Mouse (Mus musculus): ENCODE results near the gene Rhbdd1.

Gene Rhbdd1

DNA sequence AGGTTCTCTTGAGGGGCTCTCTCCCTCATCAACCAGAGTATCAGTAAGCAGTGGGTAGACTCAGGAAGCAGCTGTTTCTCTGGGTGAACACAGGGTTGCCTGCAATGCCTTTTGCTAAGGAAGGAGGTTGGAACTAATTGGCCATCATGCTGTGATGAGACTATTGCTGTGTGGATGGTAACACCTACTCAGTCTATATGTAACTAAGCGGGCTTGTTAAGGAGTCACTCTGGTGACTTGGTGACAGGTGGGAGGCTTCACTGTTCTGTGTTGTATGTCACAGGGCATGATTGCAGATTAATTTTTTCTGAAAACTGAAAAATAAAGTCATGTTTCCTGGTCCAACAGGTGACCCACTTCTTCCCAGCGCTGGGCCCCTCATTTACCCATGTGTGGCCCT is 36.8 kb downstream of the Rhbdd1 start:
- in situ Hi-C loops (cut with MboI; ENCODE audit: low pct_unique_long_range_greater_than_20kb in 1 of 2, low sequenced_read_pairs in 2 of 2, unreplicated experiment in 1 of 2) = no loop called here

DNA sequence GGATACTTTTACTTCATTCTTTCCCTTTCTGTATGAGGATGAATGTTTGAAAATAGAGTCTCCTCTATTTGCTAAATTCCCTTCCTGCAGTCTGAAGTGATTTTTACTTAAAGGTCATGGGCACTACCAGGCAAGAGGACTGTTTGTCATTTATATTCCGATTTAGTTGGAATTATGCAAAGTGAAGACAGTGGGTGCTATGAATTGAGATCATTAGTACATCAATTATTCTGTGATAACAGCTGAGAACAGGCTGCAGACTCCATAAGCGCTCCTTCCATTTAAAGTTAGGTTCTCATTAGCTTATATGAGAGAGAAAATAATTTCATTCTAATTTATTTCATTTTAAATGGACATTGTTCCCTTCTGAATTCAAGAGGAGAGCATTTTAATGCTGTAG is 37.5 kb downstream of the Rhbdd1 start:
- in situ Hi-C loops (cut with MboI; ENCODE audit: low pct_unique_long_range_greater_than_20kb in 1 of 2, low sequenced_read_pairs in 2 of 2, unreplicated experiment in 1 of 2) = no loop called here

DNA sequence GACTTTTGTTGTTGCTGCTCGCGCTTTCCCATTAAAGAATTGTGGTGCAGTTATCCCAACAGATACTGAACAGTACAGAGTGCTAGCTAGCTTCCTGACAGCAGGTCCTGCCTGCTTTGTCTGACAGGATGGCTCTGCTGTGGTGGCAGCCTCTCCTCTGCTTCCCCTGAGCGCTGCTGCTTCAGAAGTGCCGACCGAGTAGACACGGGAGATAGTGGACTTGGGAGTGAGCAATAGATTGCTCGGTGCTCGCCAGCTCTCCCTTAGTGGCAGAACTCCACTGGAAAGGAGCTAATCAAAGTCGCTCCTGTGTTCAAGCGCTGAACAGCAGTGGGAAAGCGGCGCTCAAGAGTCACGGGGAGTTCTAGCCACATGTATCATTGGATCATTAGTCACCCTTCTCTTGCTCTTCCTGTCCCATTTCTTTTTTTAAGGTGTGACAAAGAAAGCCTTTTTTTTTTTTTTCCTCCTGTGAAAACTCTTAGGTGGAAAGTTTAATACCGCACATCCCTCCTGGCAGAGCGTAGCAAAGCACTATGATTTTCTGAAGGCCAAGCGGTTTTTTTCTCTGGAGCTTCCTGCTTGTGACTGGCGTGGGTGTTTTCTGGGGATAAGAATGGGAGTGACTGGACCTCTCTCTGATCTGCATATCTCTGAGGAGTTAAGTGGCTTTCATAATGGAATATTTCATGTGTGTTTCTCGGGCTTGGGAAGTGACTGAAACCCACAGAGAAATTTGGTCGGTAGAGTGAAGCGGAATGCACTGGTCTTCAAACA is 42.8 kb downstream of the Rhbdd1 start:
- in situ Hi-C loops (cut with MboI; ENCODE audit: low pct_unique_long_range_greater_than_20kb in 1 of 2, low sequenced_read_pairs in 2 of 2, unreplicated experiment in 1 of 2) = no loop called here

DNA sequence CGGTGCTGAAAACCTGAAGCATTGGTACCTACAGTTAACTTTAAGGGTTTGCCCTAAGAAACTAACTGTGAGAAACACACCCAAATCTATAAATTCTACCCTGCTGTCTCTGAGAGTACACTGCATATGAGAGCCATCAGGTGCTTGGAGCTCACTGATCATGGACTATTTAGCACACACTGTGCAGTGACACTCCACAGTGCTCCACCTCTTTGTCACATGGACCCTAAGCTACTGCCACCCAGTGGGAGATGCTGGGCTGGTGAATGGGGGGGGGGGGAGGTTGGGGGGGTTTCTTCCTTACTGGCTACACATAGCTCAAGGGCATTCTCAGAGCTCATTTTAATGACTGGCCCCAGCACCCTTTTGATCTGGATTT is 43.4 kb downstream of the Rhbdd1 start:
- in situ Hi-C loops (cut with MboI; ENCODE audit: low pct_unique_long_range_greater_than_20kb in 1 of 2, low sequenced_read_pairs in 2 of 2, unreplicated experiment in 1 of 2) = no loop called here

DNA sequence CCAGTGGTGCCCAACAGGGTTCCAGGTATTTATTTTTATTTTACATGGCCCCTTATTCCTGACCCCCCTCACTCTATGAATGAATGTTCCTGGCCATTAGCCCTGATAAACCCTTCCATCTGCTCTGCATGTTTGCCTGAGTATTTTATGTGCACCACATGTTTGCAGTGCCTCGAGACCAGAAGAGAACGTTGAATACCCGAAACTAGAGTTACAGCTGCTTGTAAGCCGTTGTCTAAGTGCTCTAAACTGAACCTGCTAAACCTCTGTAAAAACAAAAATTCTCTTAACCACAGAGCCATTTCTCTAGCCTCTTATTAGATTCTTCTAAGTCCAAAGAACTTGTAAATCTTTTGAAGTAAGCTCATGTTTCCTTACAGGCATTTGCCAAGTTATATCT is 45.0 kb downstream of the Rhbdd1 start:
- in situ Hi-C loops (cut with MboI; ENCODE audit: low pct_unique_long_range_greater_than_20kb in 1 of 2, low sequenced_read_pairs in 2 of 2, unreplicated experiment in 1 of 2) = no loop called here

DNA sequence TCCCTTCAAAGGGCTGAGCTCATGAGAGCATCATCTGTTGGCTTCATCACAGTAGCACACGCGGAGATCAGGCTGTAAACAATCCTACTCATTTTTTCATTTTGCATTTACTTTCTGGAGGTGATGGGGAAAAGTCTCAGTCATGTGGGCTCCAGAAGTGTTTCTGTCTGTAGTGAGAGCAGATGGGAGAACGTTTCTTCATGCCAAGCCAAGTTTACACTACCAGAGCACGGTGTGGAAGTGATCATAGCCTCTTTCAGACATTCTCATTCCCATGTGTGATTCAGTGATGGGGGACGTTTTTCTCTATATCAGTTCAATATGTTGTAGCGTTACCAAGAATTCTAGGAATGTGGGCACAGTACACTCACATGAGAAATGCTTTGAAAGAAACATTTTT is 45.9 kb downstream of the Rhbdd1 start:
- in situ Hi-C loops (cut with MboI; ENCODE audit: low pct_unique_long_range_greater_than_20kb in 1 of 2, low sequenced_read_pairs in 2 of 2, unreplicated experiment in 1 of 2) = no loop called here

DNA sequence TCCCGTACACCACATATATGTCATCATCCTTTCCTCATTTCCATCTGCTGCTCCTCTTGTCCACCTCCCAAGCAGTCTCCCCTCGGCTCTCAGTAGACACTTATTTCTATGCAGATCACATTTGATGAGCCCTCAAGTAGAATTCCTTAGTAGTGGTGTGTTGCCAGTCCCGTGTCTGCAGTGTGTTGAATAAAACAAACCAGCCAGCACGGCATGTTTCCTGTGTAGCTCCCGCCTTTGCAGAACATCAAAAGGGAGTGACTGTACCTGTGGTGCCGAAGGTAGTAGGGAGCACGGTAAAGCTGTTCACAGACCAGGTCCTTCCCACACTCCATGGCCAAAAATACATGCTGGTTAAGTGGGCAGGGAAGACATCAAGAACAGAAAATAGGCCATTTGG is 47.8 kb downstream of the Rhbdd1 start:
- in situ Hi-C loops (cut with MboI; ENCODE audit: low pct_unique_long_range_greater_than_20kb in 1 of 2, low sequenced_read_pairs in 2 of 2, unreplicated experiment in 1 of 2) = no loop called here

DNA sequence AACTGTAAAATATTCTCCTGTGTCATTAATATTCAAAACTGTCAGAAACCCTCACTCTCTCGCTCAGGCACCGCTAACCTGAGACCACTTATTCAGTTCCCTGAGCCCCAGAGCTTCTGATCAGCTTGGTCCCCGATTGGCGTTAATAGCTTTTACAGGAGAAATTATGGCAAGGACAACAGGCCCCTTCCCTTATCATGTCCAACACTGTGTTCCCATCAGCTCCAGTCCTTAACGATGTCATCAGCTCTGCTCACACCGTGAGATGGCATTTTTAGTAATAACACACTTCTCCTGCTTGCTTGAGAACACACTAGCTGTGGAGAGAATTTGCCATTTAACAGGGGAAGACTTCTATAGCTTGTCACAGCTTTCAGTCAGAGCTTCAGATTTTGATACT is 48.2 kb downstream of the Rhbdd1 start:
- in situ Hi-C loops (cut with MboI; ENCODE audit: low pct_unique_long_range_greater_than_20kb in 1 of 2, low sequenced_read_pairs in 2 of 2, unreplicated experiment in 1 of 2) = no loop called here

DNA sequence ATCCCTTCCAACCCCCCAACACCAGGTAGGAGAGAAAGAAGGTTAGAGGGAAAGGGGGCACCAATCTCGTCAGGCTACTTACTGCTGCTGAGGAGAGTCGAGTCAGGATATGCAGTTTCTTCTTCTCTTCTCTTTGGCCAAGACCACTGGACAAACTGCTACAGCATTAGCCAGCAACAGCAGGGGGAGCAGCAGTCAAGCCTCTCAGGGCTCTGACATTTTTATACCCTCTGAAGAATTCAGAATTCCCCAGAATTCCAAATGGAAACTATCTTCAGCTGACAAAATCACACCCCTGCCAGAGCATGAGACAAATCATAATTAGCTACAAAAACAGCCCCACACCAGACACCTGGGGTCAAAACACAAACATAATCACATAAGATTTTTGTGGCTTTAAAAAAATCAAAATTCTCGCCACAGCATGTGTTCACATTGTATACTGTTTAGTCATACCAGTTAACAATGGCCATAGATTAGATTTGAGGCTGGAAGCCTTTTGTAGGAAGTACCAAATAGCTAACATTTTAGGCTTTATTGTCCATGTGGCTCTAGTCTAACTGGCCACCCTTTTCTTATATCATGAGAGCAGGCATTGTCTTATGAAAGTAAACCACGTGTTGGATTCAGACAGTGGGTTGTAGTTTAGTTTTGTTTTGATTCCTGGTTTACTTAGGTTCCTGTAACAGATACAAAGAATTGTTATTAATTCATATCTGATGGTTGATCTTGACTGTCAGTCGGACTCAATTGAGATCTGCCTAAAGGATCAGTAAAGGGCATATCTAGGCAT is 55.6 kb downstream of the Rhbdd1 start:
- in situ Hi-C loops (cut with MboI; ENCODE audit: low pct_unique_long_range_greater_than_20kb in 1 of 2, low sequenced_read_pairs in 2 of 2, unreplicated experiment in 1 of 2) = no loop called here

DNA sequence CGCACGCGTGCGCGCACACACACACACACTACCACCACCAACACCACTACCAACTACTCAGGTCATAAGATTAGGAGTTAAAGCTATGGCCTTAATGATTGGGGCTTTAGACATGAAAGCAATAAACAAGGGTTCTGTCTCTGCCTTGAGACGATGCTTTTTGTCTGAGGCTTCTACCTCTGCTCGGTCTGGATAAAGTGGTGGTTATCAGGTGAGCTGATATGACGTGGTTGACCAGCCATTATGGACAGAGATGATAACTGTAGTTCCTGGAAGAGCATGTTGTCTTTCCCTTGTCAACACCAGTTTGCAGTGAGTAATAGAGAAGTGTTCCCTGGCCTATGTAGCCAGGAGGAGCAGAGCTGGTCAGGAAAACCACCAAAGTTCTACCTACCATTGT is 57.7 kb downstream of the Rhbdd1 start:
- in situ Hi-C loops (cut with MboI; ENCODE audit: low pct_unique_long_range_greater_than_20kb in 1 of 2, low sequenced_read_pairs in 2 of 2, unreplicated experiment in 1 of 2) = no loop called here

DNA sequence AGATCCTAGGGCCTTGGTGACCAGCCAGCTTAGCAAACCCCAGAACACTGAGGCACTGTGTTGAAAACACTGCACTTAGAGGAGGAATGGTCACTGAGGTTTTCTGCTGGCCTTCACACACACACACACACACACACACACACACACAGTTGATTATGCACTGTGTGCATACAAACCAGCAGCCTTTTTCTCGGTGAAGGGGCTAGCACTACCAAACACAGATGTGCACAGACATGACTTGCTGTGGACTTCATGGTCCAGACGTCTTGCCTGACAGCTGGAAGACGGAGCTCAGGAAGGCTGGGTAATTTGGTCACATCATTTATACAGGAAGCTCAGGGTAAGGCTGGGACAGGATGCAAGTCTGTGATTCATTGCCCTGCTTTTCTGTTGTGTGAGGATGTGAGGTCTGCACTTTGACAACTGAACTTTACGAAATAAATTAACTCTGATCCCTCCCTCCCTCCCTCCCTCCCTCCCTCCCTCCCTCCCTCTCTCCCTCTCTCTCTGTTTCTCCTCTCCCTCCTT is 58.6 kb downstream of the Rhbdd1 start:
- in situ Hi-C loops (cut with MboI; ENCODE audit: low pct_unique_long_range_greater_than_20kb in 1 of 2, low sequenced_read_pairs in 2 of 2, unreplicated experiment in 1 of 2) = no loop called here

DNA sequence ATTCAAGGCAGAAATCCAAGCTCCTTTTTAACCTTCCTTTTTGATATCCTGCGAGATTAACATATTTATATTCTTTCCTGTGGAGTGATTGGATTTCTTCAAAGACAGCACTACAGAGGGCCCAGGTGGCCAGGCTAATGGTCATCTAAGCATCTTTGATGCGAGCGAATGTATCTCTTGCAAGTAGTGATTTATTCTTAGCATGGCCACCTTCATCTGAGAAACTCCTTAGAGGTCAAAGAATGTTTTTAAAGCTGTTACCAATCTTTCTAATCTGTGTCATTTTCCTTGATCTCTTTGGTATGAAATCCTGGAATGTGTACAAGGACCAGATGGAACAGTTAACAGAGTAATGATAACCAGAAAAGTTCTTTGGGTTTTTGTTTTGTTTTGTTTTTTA is 59.2 kb downstream of the Rhbdd1 start:
- in situ Hi-C loops (cut with MboI; ENCODE audit: low pct_unique_long_range_greater_than_20kb in 1 of 2, low sequenced_read_pairs in 2 of 2, unreplicated experiment in 1 of 2) = no loop called here

DNA sequence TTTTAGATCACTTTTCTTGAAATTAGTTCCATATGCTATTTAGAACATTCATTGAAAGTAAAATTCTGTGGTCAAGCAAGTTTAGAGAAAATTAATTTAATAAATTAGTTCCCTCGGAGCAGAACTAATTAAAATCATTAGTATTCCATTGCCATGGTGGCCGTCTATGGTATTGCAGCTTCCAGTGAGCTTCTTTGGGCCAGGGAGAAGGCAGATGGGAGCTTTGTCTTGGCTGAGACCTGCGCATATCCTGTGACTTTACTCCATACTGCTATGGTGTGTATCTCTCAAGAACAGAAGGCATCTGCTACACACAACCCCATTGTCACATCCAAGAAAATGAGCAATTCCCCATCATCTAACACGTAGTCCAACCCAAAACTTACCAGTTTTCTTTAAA is 65.7 kb downstream of the Rhbdd1 start:
- in situ Hi-C loops (cut with MboI; ENCODE audit: low pct_unique_long_range_greater_than_20kb in 1 of 2, low sequenced_read_pairs in 2 of 2, unreplicated experiment in 1 of 2) = no loop called here

DNA sequence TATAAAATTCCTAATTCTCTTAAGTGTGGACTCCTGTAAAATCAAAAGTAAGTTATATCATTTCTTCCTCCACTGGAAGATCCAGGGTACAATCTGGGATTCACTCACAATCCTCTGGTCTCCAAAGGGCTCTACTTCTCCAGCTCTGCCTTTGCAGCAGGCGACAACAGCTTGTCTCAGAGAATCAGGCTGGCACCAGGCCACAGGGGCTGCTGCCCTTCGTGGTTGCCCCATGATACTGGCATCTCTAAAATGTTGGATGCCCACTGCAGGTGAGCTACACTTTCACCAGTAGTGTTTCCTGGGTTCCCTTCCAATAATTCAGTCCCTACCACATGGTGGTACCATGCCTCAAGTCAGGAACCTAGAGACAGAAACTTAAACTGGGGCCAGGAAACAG is 67.9 kb downstream of the Rhbdd1 start:
- in situ Hi-C loops (cut with MboI; ENCODE audit: low pct_unique_long_range_greater_than_20kb in 1 of 2, low sequenced_read_pairs in 2 of 2, unreplicated experiment in 1 of 2) = no loop called here

DNA sequence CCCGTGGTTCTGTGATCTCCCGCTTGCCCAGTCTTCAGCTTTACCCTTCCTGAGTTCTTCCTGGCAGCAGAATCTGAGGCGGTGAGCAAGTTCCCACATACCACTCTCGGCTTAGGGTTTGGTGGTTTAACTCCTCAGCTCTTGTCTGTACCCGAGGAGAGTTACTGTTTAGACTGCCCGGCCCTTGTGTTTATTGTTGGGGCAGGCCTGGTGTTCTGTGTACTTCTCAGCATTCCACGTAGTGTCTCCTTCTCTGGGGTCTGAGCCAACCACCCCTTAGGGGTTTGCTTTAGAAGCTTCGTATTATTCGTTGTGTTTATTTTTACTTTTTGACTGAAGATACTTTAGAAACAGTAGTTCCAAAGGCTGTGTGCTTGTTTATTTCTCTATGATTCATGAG is 68.8 kb downstream of the Rhbdd1 start:
- in situ Hi-C loops (cut with MboI; ENCODE audit: low pct_unique_long_range_greater_than_20kb in 1 of 2, low sequenced_read_pairs in 2 of 2, unreplicated experiment in 1 of 2) = no loop called here

DNA sequence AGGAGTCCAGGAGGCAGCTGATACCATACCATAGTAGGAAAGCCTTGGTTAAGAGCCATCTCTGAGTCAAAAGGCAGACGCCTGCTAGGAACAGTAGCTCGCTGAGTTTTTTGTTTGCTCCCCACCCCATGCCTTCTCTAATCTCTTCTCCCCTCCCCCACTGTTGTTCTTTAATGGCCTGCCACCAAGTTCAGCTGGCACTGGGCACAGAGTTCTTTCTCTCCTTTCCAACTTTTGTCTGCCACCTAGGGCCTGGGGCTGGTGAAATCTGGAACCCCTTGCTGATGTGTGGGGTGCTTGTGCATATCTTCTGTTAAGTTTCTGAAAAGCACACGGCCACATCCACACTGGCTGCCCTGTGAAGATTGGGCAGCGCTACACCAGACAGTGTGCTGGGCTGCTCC is 69.6 kb downstream of the Rhbdd1 start:
- in situ Hi-C loops (cut with MboI; ENCODE audit: low pct_unique_long_range_greater_than_20kb in 1 of 2, low sequenced_read_pairs in 2 of 2, unreplicated experiment in 1 of 2) = no loop called here

DNA sequence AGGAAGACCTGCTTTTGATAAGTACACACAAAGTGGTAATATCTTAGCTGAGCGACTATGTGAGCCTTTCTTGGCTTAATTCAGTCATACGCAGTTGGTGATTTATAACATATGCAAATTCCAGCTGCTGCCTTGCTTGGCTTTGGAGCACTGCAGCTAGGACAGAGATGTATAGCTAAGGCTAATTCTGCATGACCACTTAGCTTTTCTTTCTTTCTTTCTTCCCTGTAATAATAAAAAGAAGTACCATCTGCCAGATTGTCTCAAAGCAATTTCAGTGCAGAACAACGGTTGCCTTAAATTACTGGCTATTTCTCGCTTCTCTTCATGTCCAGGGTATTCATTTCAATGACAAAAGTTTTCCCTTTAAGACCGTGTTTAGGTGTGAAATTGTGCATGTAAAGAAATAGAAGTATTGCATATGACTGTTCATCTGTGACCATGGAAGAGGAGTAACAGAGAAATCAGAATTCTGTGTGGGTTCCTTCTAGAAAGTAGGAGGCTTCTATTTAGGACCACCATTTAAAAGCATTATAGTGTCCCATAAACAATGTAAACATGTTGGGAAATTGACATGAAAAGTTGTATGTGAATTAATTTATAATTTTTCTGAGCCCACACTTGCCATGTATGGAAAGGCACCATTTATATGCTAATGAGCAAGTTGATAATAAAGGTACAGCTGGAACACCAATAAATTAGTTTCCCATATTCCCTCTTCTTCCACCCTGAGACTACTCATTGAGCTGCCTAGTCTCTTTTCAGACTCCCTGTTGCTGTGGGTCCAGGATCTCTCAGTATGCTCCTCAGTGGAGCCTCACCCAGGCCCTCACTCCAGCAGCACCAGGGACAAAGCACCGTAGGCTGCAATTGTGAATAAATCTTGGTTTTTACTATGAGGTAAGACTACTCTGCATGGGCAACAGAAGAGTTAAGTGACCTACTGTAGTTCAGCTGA is 70.8 kb downstream of the Rhbdd1 start:
- in situ Hi-C loops (cut with MboI; ENCODE audit: low pct_unique_long_range_greater_than_20kb in 1 of 2, low sequenced_read_pairs in 2 of 2, unreplicated experiment in 1 of 2) = no loop called here

DNA sequence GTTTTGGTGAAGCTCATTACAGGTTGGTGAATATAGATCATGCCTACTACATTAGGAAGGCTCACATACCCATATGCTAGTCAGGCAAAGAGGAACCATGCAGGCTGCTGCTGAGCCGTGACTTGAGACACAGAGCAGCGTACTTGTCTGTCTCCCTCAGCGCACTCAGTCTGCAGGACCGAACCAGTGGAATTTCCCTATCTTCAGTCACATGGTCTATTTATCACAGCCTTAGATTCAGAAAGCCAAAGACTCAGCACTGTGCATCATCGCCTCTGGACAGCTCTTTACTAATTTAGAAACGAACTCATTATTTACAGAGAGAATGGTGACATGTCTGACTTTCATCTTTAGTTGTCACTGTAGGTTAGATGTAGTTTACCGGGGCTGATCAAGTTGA is 73.1 kb downstream of the Rhbdd1 start:
- in situ Hi-C loops (cut with MboI; ENCODE audit: low pct_unique_long_range_greater_than_20kb in 1 of 2, low sequenced_read_pairs in 2 of 2, unreplicated experiment in 1 of 2) = no loop called here

DNA sequence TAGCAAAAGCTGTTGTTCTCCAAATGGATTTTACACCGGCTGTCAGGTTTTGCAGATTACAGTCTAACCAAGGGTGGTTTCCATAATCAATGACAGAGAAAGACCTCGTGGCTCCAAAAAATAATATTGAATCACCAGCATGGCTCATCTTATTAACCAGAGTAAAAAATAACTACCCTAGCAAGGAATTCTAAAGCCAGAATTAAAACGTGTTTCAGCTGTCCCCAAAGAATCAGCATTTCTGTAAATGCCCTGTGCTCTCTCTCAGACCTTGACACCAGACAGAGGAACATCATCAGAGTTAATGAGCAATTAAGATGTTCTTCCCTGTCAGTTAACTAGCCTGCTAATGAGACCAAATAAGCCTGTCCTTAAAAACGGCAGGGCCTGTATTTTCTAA is 79.1 kb downstream of the Rhbdd1 start:
- in situ Hi-C loops (cut with MboI; ENCODE audit: low pct_unique_long_range_greater_than_20kb in 1 of 2, low sequenced_read_pairs in 2 of 2, unreplicated experiment in 1 of 2) = no loop called here
